Mouse (Mus musculus) small intestine, adult 2 months (tissue): ENCODE data around the gene Fanca. TPM values are rescaled to one million over a fixed set of nuclear protein-coding genes. Genes with fewer than 3 reads are reported as not detected.
"Not testable (repeated sequence)": the region's sequence is repeated elsewhere in the genome, so short reads cannot be mapped to it uniquely, and the experiment has no call there.

Source experiments
- H3K27ac ChIP-seq: fragments of 200-500 bp; 2 replicates; pipeline ENCODE4 v1.5.1; 2012; ENCODE audit warnings: low read depth, low read length, control low read depth, inconsistent platforms; ENCODE audit not compliant: insufficient read depth
- H3K27me3 ChIP-seq: fragments of 200-500 bp; 2 replicates; pipeline ENCODE4 v1.6.1; 2012; ENCODE audit warnings: mild to moderate bottlenecking, moderate library complexity, low read length, inconsistent platforms; ENCODE audit not compliant: control insufficient read depth, insufficient read depth
- H3K36me3 ChIP-seq: fragments of 200-500 bp; 2 replicates; pipeline ENCODE4 v1.6.1; 2012; ENCODE audit warnings: mild to moderate bottlenecking, low read length, control low read depth, inconsistent platforms; ENCODE audit not compliant: control insufficient read depth, insufficient read depth
- H3K4me1 ChIP-seq: fragments of 200-500 bp; 2 replicates; pipeline ENCODE4 v1.6.1; 2012; ENCODE audit warnings: low read length, inconsistent platforms, mixed read lengths; ENCODE audit not compliant: control insufficient read depth, insufficient read depth, insufficient read length
- H3K4me3 ChIP-seq: fragments of 200-500 bp; 2 replicates; pipeline ENCODE4 v1.5.1; 2012; ENCODE audit warnings: low read depth, mild to moderate bottlenecking, control low read depth, inconsistent platforms, low read length, moderate library complexity
- CTCF ChIP-seq: fragments of 200-500 bp; IDR thresholded peaks from 2 replicates; pipeline ENCODE4 v1.5.1; 2012; ENCODE audit warnings: low read depth, mild to moderate bottlenecking, control low read depth, inconsistent platforms, low read length, moderate library complexity, mixed read lengths; ENCODE audit not compliant: insufficient replicate concordance, insufficient read length; ENCODE audit errors: extremely low read depth
- POLR2A ChIP-seq: fragments of 200-500 bp; IDR thresholded peaks from 2 replicates; pipeline ENCODE4 v1.6.1; 2012; ENCODE audit warnings: low read depth, mild to moderate bottlenecking, control low read depth, inconsistent platforms, low read length, moderate library complexity
- WGBS: fragments of 180-500 bp; shearing (Covaris S2); methylation state at CpG from one replicate; pipeline ENCODE4 v1.1.7; 2018; 5-methylcytosine and 5-hydroxymethylcytosine counted together
- polyA plus RNA-seq: library from polyadenylated mRNA; depleted of rRNA; stranded (reverse); fragments of >200 nt; gene quantifications from 2 replicates; pipeline ENCODE4 v1.2.3, GENCODE M21; 2012

Fanca gene
- polyA plus RNA-seq, 1 experiment, result 14.1 TPM

DNA sequence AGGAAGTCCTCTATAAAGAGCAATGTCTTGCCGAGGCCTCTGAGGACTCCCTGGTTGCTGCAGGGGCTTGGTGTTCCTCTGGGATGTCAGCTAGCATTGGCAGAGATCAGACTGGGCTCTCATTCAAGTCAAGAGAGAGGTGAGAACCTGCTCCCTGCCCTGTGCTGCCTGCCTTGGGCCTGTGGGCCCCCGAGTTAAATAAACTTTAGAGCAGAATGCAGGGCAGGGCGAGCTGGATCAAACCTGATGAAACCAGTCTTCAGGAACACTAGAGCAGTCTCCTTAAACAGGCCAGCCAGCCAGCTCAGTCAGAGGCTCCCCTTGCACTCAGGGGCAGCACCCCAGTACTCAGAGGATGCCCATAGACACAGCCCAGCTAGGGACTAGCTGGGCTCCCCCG is 46.5 kb downstream of the Fanca start:
- H3K36me3 ChIP-seq, result peaks cover 26% of the 10 kb centered on the region
- 67% methylated on average over 4 of the region's 4 CpGs for WGBS
- H3K27me3 ChIP-seq, result no peaks in the 10 kb centered on the region
- no peak overlapping the region for H3K27ac ChIP-seq
- TF ChIP-seq POLR2A (no peak), CTCF (no peak)
- H3K4me1 ChIP-seq, result no peaks in the 10 kb centered on the region
- no peak overlapping the region for H3K4me3 ChIP-seq

DNA sequence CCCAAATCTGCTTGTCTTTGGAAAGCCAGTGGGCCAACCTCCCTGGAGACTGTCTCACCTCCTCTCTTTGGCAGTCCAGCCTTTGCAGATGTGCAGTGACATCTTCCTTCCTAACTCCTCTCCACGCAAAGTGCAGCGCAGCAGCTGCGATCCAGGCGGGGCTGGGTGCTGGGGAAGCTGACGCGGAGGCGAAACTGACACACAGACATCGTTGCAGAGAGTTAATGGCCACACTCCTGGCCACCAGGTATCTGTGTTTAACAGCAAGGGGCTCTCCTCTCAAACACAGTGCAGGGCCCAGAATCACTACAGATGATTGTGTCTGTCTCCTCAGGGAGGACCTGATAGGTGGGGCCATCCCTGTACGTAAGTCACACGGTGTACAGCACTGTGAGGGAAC is 47.2 kb downstream of the Fanca start:
- H3K4me3 ChIP-seq, result no peak overlapping the region
- no peak overlapping the region for H3K27ac ChIP-seq
- no peaks in the 10 kb centered on the region for H3K4me1 ChIP-seq
- H3K27me3 ChIP-seq, result no peaks in the 10 kb centered on the region
- 86% methylated on average over 10 of the region's 10 CpGs for WGBS
- H3K36me3 ChIP-seq, result peaks cover 33% of the 10 kb centered on the region
- TF ChIP-seq CTCF, result no peak

DNA sequence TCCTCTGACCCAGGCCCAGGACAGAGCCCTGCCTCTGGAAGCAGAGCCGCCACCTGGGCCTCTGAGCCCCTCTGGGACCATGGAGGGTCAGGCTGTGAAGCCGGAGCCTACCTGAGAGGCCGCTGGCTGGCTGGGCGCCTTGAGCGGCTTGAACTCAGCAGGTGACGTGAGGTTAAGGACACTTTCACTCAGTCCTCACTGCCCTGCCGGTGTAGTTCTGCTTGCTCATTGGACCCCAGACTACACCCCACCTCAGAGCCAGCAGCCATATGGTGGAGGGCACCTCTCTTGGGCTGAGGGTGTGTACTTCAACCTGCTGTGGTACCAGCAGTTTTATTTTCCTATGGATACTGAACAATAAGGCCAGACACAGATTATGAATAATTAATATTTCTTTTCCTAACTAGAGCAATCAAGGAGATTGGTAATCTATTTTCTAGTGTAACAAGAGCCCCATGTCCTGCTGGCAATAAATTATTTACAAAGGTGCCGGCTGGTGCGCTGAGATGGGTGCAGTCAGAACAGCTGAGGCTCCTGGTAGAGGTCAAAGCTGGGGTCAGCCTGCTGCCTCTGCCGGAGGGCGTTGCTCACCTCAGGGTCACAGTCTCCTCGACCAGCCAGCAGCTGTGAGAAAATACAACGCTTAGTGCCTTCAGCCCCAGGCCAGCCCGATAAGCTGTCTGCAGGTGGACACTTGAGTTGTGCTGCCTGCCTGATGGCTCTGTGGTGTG is 50.3 kb downstream of the Fanca start:
- Histone ChIP-seq H3K27ac (no peak overlapping the region), H3K27me3 (no peaks in the 10 kb centered on the region), H3K36me3 (peaks cover 58% of the 10 kb centered on the region), H3K4me1 (no peaks in the 10 kb centered on the region), H3K4me3 (no peak overlapping the region)
- TF ChIP-seq POLR2A (no peak), CTCF (no peak)
- 86% methylated on average over 14 of the region's 14 CpGs for WGBS

DNA sequence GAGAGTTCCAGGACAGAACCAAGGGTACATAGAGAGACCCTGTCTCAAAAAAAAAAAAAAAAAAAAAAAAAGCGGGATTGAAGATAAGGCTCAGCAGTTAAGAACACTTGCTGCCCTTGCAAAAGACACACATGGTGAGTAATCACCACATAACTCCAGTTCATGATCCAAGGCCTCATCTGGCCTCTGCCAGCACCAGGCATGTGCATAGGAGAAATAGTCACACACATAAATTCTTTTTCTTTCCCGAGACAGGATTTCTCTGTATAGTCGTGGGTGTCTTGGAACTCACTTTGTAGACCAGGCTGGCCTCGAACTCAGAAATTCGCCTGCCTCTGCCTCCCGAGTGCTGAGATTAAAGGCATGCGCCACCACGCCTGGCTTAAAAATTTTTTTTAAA is 60.8 kb downstream of the Fanca start:
- not testable (repeated sequence) for H3K27me3 ChIP-seq, H3K4me1 ChIP-seq, H3K27ac ChIP-seq, H3K4me3 ChIP-seq
- WGBS, result 92% methylated on average over 8 of the region's 8 CpGs
- peaks cover 41% of the 10 kb centered on the region for H3K36me3 ChIP-seq

DNA sequence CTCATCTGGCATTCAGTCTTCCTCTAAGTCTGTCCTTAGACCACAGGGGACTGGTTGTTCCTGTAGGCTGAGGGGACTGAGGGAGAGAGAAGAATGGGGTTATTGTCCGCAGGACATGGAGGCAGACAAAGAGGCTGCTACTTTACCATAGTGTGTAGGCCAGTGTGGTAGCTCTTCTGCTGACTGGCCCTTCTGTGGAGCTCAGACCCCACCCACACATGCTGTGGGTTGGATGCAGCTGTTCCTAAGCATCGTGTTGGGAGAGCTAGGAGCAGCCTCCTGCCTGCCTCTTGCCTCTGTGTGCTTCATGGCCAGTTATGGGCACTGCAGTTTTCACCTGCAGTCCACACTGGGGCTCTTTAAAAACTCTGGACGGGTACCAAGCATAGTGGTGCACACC is 61.3 kb downstream of the Fanca start:
- 88% methylated on average over 3 of the region's 3 CpGs for WGBS
- H3K4me1 ChIP-seq, result peaks cover 9% of the 10 kb centered on the region

DNA sequence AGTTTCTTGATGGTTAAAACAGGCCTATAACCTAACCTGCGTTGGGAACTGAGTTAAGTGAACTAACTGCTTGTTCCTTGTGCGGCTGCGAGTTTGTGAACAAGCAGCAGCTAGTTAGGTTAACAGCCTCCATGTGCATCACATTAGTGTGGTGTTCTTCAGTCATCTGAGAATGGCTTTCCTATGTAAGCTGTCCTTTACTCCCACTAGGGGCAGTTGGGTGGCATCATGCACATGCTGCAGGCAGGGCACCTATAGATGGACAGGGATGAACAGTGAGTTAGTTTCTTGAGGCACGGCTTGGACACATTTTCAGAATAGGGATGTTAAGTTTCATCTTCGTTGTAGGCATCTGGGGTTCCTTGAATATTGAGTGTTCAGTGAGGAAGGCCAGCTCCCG is 63.2 kb downstream of the Fanca start:
- TF ChIP-seq CTCF, result no peak
- TF ChIP-seq POLR2A, result no peak
- WGBS, result 51% methylated on average over 6 of the region's 6 CpGs
- Histone ChIP-seq H3K27me3 (no peaks in the 10 kb centered on the region), H3K4me3 (peak overlapping the region; percentile 97; the same call in 1 of the 2 replicates), H3K27ac (no peak overlapping the region), H3K36me3 (peaks cover 40% of the 10 kb centered on the region), H3K4me1 (peaks cover 9% of the 10 kb centered on the region)

More for the DNA sequence above, 61.3 kb downstream of the Fanca start:
- Histone ChIP-seq H3K27me3 (no peaks in the 10 kb centered on the region), H3K27ac (no peak overlapping the region), H3K36me3 (peaks cover 38% of the 10 kb centered on the region), H3K4me3 (no peak overlapping the region)
- no peak for TF ChIP-seq CTCF
- no peak for TF ChIP-seq POLR2A

DNA sequence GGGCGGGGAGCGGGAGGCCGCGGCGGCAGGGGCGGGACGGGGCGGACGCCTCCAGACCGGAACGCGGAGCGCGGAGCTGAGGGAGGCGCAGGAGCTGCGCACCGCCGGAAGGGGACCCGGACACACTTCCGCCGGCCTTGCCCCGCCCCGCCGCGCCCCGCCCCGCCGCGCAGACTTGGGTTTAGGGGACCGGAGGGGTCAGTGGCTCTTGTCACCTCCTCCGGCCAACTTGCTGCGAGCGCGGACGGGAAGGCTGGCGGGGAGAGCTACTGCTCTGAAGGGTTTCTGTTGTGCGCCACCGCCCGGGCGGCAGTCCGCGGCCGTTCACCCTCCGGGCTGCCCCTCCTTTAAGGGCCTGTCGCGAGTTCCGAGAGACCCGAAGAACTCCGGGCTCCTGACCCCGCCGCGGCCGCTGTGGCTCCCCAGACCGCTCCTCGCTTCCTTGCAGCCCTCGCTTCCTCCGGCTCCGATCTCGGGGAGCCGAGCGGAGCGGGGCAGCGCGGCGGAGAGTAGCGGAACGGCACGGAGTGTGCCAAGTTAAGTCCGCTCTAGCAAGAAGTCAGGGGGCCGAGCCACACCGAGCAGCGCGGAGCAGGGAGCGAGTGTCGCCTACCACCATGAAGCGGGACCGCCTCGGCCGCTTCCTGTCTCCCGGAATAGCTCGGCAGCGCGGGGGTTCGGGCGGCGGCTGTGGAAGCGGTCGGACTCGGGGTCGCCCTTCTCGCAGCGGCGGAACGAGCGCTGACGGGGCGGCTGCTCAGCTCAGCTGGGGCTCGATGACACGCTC is 64.1 kb downstream of the Fanca start, which contains the start of the genes Zfp276 and Vps9d1:
Gene Zfp276, plus strand, starts transcription at position 97 of the 787 bp plus-strand sequence.
Gene Vps9d1, minus strand, starts transcription at position 250 of the 787 bp plus-strand sequence.
- H3K27me3 ChIP-seq, result no peaks in the 10 kb centered on the region
- TF ChIP-seq POLR2A, result no peak; the same call in 1 of the 2 replicates
- no peak for TF ChIP-seq CTCF
- H3K4me1 ChIP-seq, result peaks cover 9% of the 10 kb centered on the region
- peak within 1 kb of the TSS; percentile 63 for H3K27ac ChIP-seq
- under 1% methylated on average over 91 of the region's 99 CpGs for WGBS
- H3K36me3 ChIP-seq, result peaks cover 36% of the 10 kb centered on the region
- peak within 1 kb of the TSS; percentile 97 for H3K4me3 ChIP-seq
